Mouse (Mus musculus) forebrain, embryonic 16.5 days (tissue): ENCODE data around the gene Rrp1b. TPM values are rescaled to one million over a fixed set of nuclear protein-coding genes. Genes with fewer than 3 reads are reported as not detected.
"Not testable (repeated sequence)": the region's sequence is repeated elsewhere in the genome, so short reads cannot be mapped to it uniquely, and the experiment has no call there.

ENCODE experiments used
- ATAC-seq: fragments of 200-750 bp; cut with Nextera tagmentation; 2 replicates; pipeline ENCODE4 v1.8.0; 2017; ENCODE audit warnings: mild to moderate bottlenecking, moderate library complexity
- H3K27ac ChIP-seq: fragments of 300-500 bp; sonication (generic); 2 replicates; pipeline ENCODE4 v1.5.1; 2014; ENCODE audit warnings: low read length, control low read depth
- H3K27me3 ChIP-seq: fragments of 300-500 bp; sonication (generic); replicated peaks from 2 replicates; pipeline ENCODE4 v1.6.1; 2014; ENCODE audit warnings: low read length; ENCODE audit not compliant: control insufficient read depth, insufficient read depth
- H3K36me3 ChIP-seq: fragments of 300-500 bp; sonication (generic); 2 replicates; pipeline ENCODE4 v1.6.1; 2014; ENCODE audit not compliant: control insufficient read depth, insufficient read depth
- H3K4me1 ChIP-seq: fragments of 300-500 bp; sonication (generic); replicated peaks from 2 replicates; pipeline ENCODE4 v1.6.1; 2014; ENCODE audit warnings: low read length; ENCODE audit not compliant: control insufficient read depth, insufficient read depth
- H3K4me2 ChIP-seq: fragments of 300-500 bp; sonication (generic); 2 replicates; pipeline ENCODE4 v1.6.1; 2014; ENCODE audit warnings: mild to moderate bottlenecking, low read length, control low read depth
- H3K4me3 ChIP-seq: fragments of 300-500 bp; sonication (generic); replicated peaks from 2 replicates; pipeline ENCODE4 v1.5.1; 2014; ENCODE audit warnings: mild to moderate bottlenecking, low read length, control low read depth
- H3K9ac ChIP-seq: fragments of 300-500 bp; sonication (generic); replicated peaks from 2 replicates; pipeline ENCODE4 v1.6.1; 2014; ENCODE audit warnings: low read depth, low read length, control low read depth
- H3K9me3 ChIP-seq: fragments of 300-500 bp; sonication (generic); 2 replicates; pipeline ENCODE4 v1.6.1; 2016; ENCODE audit warnings: low read length; ENCODE audit not compliant: control insufficient read depth
- WGBS: fragments of 180-500 bp; shearing (Covaris S2); extraction: QIAGEN DNeasy Blood & Tissue Kit; methylation state at CpG from one replicate; pipeline ENCODE4 v1.1.7; 2014; 5-methylcytosine and 5-hydroxymethylcytosine counted together
- polyA plus RNA-seq: library from polyadenylated mRNA; unstranded; fragments of >200 nt; fragmentation: Nextera tagmentation; extraction: Ambion mirVana; gene quantifications from 2 replicates; pipeline ENCODE4 v1.2.1, GENCODE M21; 2015

Gene Rrp1b
- polyA plus RNA-seq, 1 experiment from 2014 or later = 42.7 TPM

- Histone ChIP-seq H3K36me3 (no peaks in the 10 kb centered on the region), H3K4me1 (no peaks in the 10 kb centered on the region), H3K27ac (no peak overlapping the region), H3K4me3 (no peak overlapping the region), H3K9me3 (no peaks in the 10 kb centered on the region), H3K4me2 (no peak overlapping the region), H3K9ac (no peak overlapping the region), H3K27me3 (no peaks in the 10 kb centered on the region)
- WGBS = 79% methylated on average over 2 of the region's 2 CpGs
- ATAC-seq = no peak
These were observed 70.5 kb downstream of the Rrp1b start for GRCm38 (mm10) chr17:32106358-32106757.

- ATAC-seq = no peak
- Histone ChIP-seq H3K27ac (no peak overlapping the region), H3K36me3 (no peaks in the 10 kb centered on the region), H3K4me1 (no peaks in the 10 kb centered on the region), H3K4me3 (no peak overlapping the region), H3K4me2 (no peak overlapping the region), H3K9ac (no peak overlapping the region), H3K27me3 (0 out of 2 replicates have a peak, but pooled peaks cover 1% of the 10 kb centered on the region), H3K9me3 (no peaks in the 10 kb centered on the region)
- WGBS = 68% methylated on average over 5 of the region's 5 CpGs
These were observed 72.0 kb downstream of the Rrp1b start for GRCm38 (mm10) chr17:32107877-32108276.

DNA sequence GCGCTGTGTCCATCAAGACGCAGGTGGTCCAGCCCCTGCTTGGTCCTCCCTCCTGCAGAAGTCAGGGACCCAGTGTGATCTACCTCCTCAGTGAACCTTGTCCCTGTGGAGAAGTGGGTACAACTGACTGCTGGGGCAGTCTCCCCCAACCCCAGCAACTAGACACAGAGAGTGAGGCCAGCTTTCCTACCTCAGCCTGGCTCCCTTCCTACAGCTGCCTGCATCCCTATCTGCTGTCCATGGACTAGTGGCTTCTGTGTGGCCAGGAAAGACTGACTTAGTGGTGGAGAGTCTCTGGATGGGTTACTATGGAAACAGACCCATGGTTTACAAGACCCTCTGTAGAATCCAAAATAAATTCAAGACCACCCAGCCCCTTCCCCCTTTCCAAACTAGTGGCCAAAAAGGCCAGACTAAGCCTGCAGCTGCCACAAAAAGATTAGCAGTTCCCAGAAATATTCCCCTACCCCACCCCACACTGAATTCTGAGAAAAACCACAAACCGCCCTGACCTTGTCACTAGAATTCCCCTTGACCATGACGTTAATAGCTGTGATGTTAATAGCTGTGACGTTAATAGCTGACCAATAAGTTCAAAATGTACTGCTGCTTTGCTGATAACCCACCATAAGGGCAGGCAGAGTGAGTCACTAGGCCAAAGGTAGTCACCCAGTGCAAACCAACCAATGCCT, 72.6 kb downstream of the Rrp1b start:
- H3K36me3 ChIP-seq, ATAC-seq, H3K9ac ChIP-seq, H3K27ac ChIP-seq, H3K4me2 ChIP-seq, H3K27me3 ChIP-seq, H3K9me3 ChIP-seq, H3K4me3 ChIP-seq, H3K4me1 ChIP-seq: not testable (repeated sequence)
- WGBS = 76% methylated on average over 5 of the region's 5 CpGs

- 73% methylated on average over 6 of the region's 6 CpGs for whole genome bisulfite sequencing
- Histone ChIP-seq H3K27ac (no peak overlapping the region), H3K27me3 (0 out of 2 replicates have a peak, but pooled peaks cover 5% of the 10 kb centered on the region), H3K9me3 (no peaks in the 10 kb centered on the region), H3K36me3 (no peaks in the 10 kb centered on the region), H3K4me3 (no peak overlapping the region), H3K4me2 (no peak overlapping the region), H3K4me1 (peaks cover 10% of the 10 kb centered on the region), H3K9ac (no peak overlapping the region)
- ATAC-seq = no peak
These were observed 73.5 kb downstream of the Rrp1b start for GRCm38 (mm10) chr17:32109201-32109940.

GRCm38 (mm10) chr17:32110424-32110823, 74.5 kb downstream of the Rrp1b start:
- ATAC-seq = no peak
- H3K27ac ChIP-seq = no peak overlapping the region
- H3K36me3 ChIP-seq = no peaks in the 10 kb centered on the region
- 0 out of 2 replicates have a peak, but pooled peaks cover 5% of the 10 kb centered on the region for H3K27me3 ChIP-seq
- no peak overlapping the region for H3K4me3 ChIP-seq
- WGBS = 58% methylated on average over 2 of the region's 2 CpGs
- H3K9ac ChIP-seq = no peak overlapping the region
- H3K9me3 ChIP-seq = no peaks in the 10 kb centered on the region
- no peak overlapping the region for H3K4me2 ChIP-seq
- peaks cover 12% of the 10 kb centered on the region for H3K4me1 ChIP-seq

DNA sequence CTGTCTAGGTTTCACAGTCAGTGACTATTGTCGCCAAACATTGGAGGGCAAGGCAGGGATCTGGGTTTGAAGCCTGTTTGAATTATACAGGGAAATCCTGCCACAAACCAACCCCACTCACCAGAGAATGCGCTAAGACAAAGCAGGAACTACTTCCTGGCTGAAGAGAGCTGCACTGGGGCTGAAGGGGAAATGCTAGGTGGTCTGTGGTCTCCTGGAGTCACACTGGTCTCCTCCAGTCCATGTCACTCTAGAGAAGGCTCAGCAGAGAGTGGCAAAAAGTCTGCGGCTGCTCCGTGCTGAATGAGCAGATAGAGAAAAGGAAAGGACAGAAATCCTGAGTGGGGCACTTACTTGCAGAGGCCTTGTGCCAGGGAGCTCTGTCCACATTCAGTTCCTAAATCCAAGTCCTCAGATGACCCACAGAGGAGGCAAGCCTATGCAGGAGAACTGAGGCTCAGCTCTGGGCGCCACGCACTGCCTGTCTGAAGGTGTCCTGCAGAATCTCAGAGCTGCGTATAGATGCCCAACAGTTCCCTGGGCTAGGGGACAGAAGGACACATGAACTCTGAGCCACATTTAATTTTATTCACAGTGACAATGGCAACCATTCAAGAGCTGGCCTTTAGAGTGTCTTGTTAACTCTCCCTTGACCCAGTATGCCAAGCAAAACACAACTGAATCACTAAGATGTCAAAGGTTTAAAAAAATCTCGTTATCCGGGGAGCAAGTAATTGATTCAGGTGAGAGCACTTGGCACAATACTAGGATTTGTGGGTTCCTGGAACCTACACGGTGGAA, 75.3 kb downstream of the Rrp1b start:
- peaks cover 12% of the 10 kb centered on the region for H3K4me1 ChIP-seq
- no peak overlapping the region for H3K4me3 ChIP-seq
- H3K27me3 ChIP-seq = 0 out of 2 replicates have a peak, but pooled peaks cover 5% of the 10 kb centered on the region
- no peak for ATAC-seq
- no peak overlapping the region for H3K9ac ChIP-seq
- H3K9me3 ChIP-seq = no peaks in the 10 kb centered on the region
- WGBS = 69% methylated on average over 10 of the region's 10 CpGs
- no peak overlapping the region for H3K27ac ChIP-seq
- no peak overlapping the region for H3K4me2 ChIP-seq
- no peaks in the 10 kb centered on the region for H3K36me3 ChIP-seq

Other genes starting within 250 kb of the Rrp1b start
- gene Sik1, start 180.3 kb upstream of the Rrp1b start, polyA plus RNA-seq = 19.9 and 20.1 TPM in 2 replicates
- 0.84 and 0.93 TPM in 2 replicates for gene Hsf2bp, start 249 bp downstream of the Rrp1b start, polyA plus RNA-seq
- 5.5 TPM in 2 replicates for gene Notch3, start 130.8 kb downstream of the Rrp1b start, polyA plus RNA-seq
- gene Ephx3, start 153.4 kb downstream of the Rrp1b start, polyA plus RNA-seq = 0.20 TPM in 1 of 2 replicates, not detected in the other
- 82.2 and 83.8 TPM in 2 replicates for gene Brd4, start 248.6 kb downstream of the Rrp1b start, polyA plus RNA-seq